Mouse (Mus musculus): ENCODE measurements around the gene Cfdp1.

Gene Cfdp1

GRCm38 (mm10) chr8:111789639-111790038 lies 64.5 kb downstream of the Cfdp1 start:
- no peak for DNase-seq

GRCm38 (mm10) chr8:111789200-111789599 lies 64.9 kb downstream of the Cfdp1 start:
- DNase-seq: no peak

- DNase-seq: no peak
These were observed 65.6 kb downstream of the Cfdp1 start for GRCm38 (mm10) chr8:111788497-111788896.

- DNase-seq: no peak
These were observed 66.0 kb downstream of the Cfdp1 start for GRCm38 (mm10) chr8:111788085-111788484.

- no peak for DNase-seq
These were observed 66.4 kb downstream of the Cfdp1 start for GRCm38 (mm10) chr8:111787683-111788082.

- DNase-seq: no peak
These were observed 67.1 kb downstream of the Cfdp1 start for GRCm38 (mm10) chr8:111786701-111787588.

- DNase-seq: no peak
These were observed 68.0 kb downstream of the Cfdp1 start for GRCm38 (mm10) chr8:111786116-111786515.

GRCm38 (mm10) chr8:111782671-111783394 lies 71.3 kb downstream of the Cfdp1 start:
- DNase-seq: no peak

GRCm38 (mm10) chr8:111782161-111782560 lies 71.9 kb downstream of the Cfdp1 start:
- DNase-seq: no peak

- DNase-seq: no peak
These were observed 73.2 kb downstream of the Cfdp1 start for GRCm38 (mm10) chr8:111780697-111781424.

- DNase-seq: no peak
These were observed 74.4 kb downstream of the Cfdp1 start for GRCm38 (mm10) chr8:111779690-111780089.

GRCm38 (mm10) chr8:111778801-111779200 lies 75.3 kb downstream of the Cfdp1 start:
- no peak for DNase-seq

- DNase-seq: no peak
These were observed 77.6 kb downstream of the Cfdp1 start for GRCm38 (mm10) chr8:111776492-111776891.

- DNase-seq: no peak
These were observed 78.3 kb downstream of the Cfdp1 start for GRCm38 (mm10) chr8:111775766-111776165.

- no peak for DNase-seq
These were observed 80.6 kb downstream of the Cfdp1 start for GRCm38 (mm10) chr8:111773476-111773875.

GRCm38 (mm10) chr8:111773057-111773456 lies 81.0 kb downstream of the Cfdp1 start:
- no peak for DNase-seq

- no peak for DNase-seq
These were observed 82.0 kb downstream of the Cfdp1 start for GRCm38 (mm10) chr8:111772083-111772482.

- DNase-seq: no peak
These were observed 82.5 kb downstream of the Cfdp1 start for GRCm38 (mm10) chr8:111771625-111772020.

- no peak for DNase-seq
These were observed 83.0 kb downstream of the Cfdp1 start for GRCm38 (mm10) chr8:111770958-111771624.

- no peak for DNase-seq
These were observed 84.2 kb downstream of the Cfdp1 start for GRCm38 (mm10) chr8:111769764-111770428.

GRCm38 (mm10) chr8:111769296-111769695 lies 84.8 kb downstream of the Cfdp1 start:
- DNase-seq: no peak

GRCm38 (mm10) chr8:111768651-111769050 lies 85.4 kb downstream of the Cfdp1 start:
- DNase-seq: peak; percentile 47

All from cerebellum, adult 11-12 months (tissue).